15 mouse cellular contexts compared by ENCODE assay signal in genomic region chr11:97618368-97618767, GRCm38 (mm10). TPM values are rescaled to one million over a fixed set of nuclear protein-coding genes. Genes with fewer than 3 reads are reported as not detected.
A peak's percentile ranks its signal among the peaks of the same experiment; 100 is the strongest.
DNase-seq lines count a peak whose midpoint lies in the region; ATAC-seq and TF ChIP-seq lines count a peak whose summit lies in the region.
"Had no signal": no experiment of that assay in that cellular context is flagged by ENCODE, and none has a peak within 500 bp of the region (broad histone marks: within the 10 kb centered on the region; RNA-seq: fewer than 3 reads in every experiment).

No protein-coding gene starts in this region.

- no peak for TF ChIP-seq CTCF in kidney, adult 2 months (conservative IDR thresholded peaks at IDR 0.05; ENCODE audit: insufficient read depth, insufficient read length, low read depth, low read length)

- no peaks in the 10 kb centered on the region for H3K36me3 ChIP-seq in kidney, adult 2 months (ENCODE audit: control insufficient read depth, insufficient read depth, low read length)
- no peaks in the 10 kb centered on the region for H3K36me3 ChIP-seq in kidney, embryonic 14.5 days (ENCODE audit: control insufficient read depth, insufficient read depth, low read length)
- H3K36me3 ChIP-seq in ES-E14 (ENCODE audit: control insufficient read depth, insufficient read depth, low read length, poor library complexity, severe bottlenecking) = peaks cover 28% of the 10 kb centered on the region
- no peaks in the 10 kb centered on the region for H3K36me3 ChIP-seq in liver, embryonic 16.5 days (ENCODE audit: control insufficient read depth, insufficient read depth)
- H3K36me3 ChIP-seq in heart, embryonic 10.5 days = no peaks in the 10 kb centered on the region
- H3K36me3 ChIP-seq: heart, embryonic 13.5 days; liver, embryonic 13.5 days had no signal

- H3K27ac ChIP-seq in kidney, adult 2 months (ENCODE audit: insufficient read depth, low read depth, low read length) = peak overlapping the region; percentile 17; the same call in 1 of the 2 replicates
- no peak overlapping the region for H3K27ac ChIP-seq in kidney, embryonic 14.5 days (ENCODE audit: low read depth, low read length)
- H3K27ac ChIP-seq in ES-E14 (ENCODE audit: insufficient read depth, low read depth, low read length, poor library complexity, severe bottlenecking) = peak overlapping the region; percentile 58; the same call in 1 of the 2 replicates
- H3K27ac ChIP-seq in liver, embryonic 16.5 days (ENCODE audit: low read length) = no peak overlapping the region
- H3K27ac ChIP-seq in heart, embryonic 10.5 days = no peak overlapping the region
- H3K27ac ChIP-seq: forebrain, embryonic 13.5 days; heart, embryonic 13.5 days; liver, embryonic 13.5 days had no signal

- no peak overlapping the region for H3K4me2 ChIP-seq in kidney, embryonic 14.5 days (replicated peaks; ENCODE audit: low read depth, low read length)
- H3K4me2 ChIP-seq in liver, embryonic 16.5 days (ENCODE audit: low read depth, low read length) = no peak overlapping the region
- H3K4me2 ChIP-seq: forebrain, embryonic 13.5 days; heart, embryonic 13.5 days; liver, embryonic 13.5 days; midbrain, embryonic 11.5 days had no signal

- no peak for TF ChIP-seq POLR2A in kidney, adult 2 months (IDR thresholded peaks at IDR 0.05; ENCODE audit: low read depth, low read length)

- no peak for ATAC-seq in kidney, embryonic 14.5 days (ENCODE audit: low FRiP score, low TSS enrichment)
- 0 out of 2 replicates have a peak, but pooled peaks have one; percentile 5 for ATAC-seq in liver, embryonic 16.5 days (ENCODE audit: low read depth)
- no peak for ATAC-seq in megakaryocyte progenitor cell, adult 5-6 weeks (replicated peaks; ENCODE audit: poor library complexity)
- ATAC-seq: forebrain, embryonic 13.5 days had no signal

- 0 out of 2 replicates have a peak, but pooled peaks cover 5% of the 10 kb centered on the region for H3K4me1 ChIP-seq in kidney, adult 2 months (ENCODE audit: control insufficient read depth, insufficient read depth, low read length)
- H3K4me1 ChIP-seq in kidney, embryonic 14.5 days (ENCODE audit: control insufficient read depth, insufficient read depth, low read length) = no peaks in the 10 kb centered on the region
- peaks cover 0 to 12% of the 10 kb centered on the region in 2 experiments; a peak in 2 of 4 replicates for H3K4me1 ChIP-seq in ES-E14 (ENCODE audit: control insufficient read depth in 2 of 2, insufficient read depth in 2 of 2, low read length in 2 of 2, poor library complexity in 1 of 2)
- no peaks in the 10 kb centered on the region; the same call in 1 of the 2 replicates for H3K4me1 ChIP-seq in liver, embryonic 16.5 days (ENCODE audit: control insufficient read depth, low read depth, low read length)
- H3K4me1 ChIP-seq in heart, embryonic 10.5 days = no peaks in the 10 kb centered on the region
- H3K4me1 ChIP-seq: heart, embryonic 13.5 days had no signal

- 40% methylated on average over 11 of the region's 11 CpGs for WGBS in kidney, adult 2 months
- WGBS in kidney, embryonic 14.5 days = 35% methylated on average over 11 of the region's 11 CpGs
- WGBS in liver, embryonic 16.5 days (ENCODE audit: insufficient replicate concordance) = 33% methylated on average over 11 of the region's 11 CpGs
- WGBS in heart, embryonic 10.5 days = 46% methylated on average over 11 of the region's 11 CpGs

- no peak overlapping the region for H3K9ac ChIP-seq in kidney, embryonic 14.5 days (ENCODE audit: low read depth, low read length)
- H3K9ac ChIP-seq in ES-E14 (ENCODE audit: insufficient read depth, low read depth, low read length, poor library complexity, severe bottlenecking) = peak overlapping the region; percentile 55
- H3K9ac ChIP-seq in liver, embryonic 16.5 days (ENCODE audit: low read depth, low read length) = no peak overlapping the region
- H3K9ac ChIP-seq: forebrain, embryonic 13.5 days; heart, embryonic 13.5 days; liver, embryonic 13.5 days had no signal

- no peaks in the 10 kb centered on the region for H3K27me3 ChIP-seq in kidney, adult 2 months (replicated peaks; ENCODE audit: control insufficient read depth, insufficient read depth, low read length)
- H3K27me3 ChIP-seq in kidney, embryonic 14.5 days (ENCODE audit: control insufficient read depth, insufficient read depth, low read length) = peaks cover 13% of the 10 kb centered on the region
- peaks cover 5% of the 10 kb centered on the region for H3K27me3 ChIP-seq in liver, embryonic 16.5 days (ENCODE audit: control insufficient read depth, insufficient read depth, low read depth, low read length)
- H3K27me3 ChIP-seq in heart, embryonic 10.5 days (ENCODE audit: insufficient read depth, poor library complexity, severe bottlenecking) = peaks cover 45% of the 10 kb centered on the region

- in situ Hi-C loops in ES-E14 (cut with MboI; ENCODE audit: low sequenced_read_pairs in 2 of 2, unreplicated experiment in 2 of 2) = no loop called here

- H3K4me3 ChIP-seq in kidney, adult 2 months (ENCODE audit: insufficient read depth, low read depth, low read length) = no peak overlapping the region
- no peak overlapping the region for H3K4me3 ChIP-seq in kidney, embryonic 14.5 days (ENCODE audit: low read length)
- no peak overlapping the region; a peak in 1 of 4 replicates for H3K4me3 ChIP-seq in ES-E14 (ENCODE audit: insufficient read depth in 1 of 2, low read depth in 1 of 2, low read length in 2 of 2, poor library complexity in 1 of 2, severe bottlenecking in 1 of 2)
- no peak overlapping the region for H3K4me3 ChIP-seq in liver, embryonic 16.5 days (ENCODE audit: low read depth, low read length)
- H3K4me3 ChIP-seq in heart, embryonic 10.5 days = no peak overlapping the region
- H3K4me3 ChIP-seq: forebrain, embryonic 13.5 days; heart, embryonic 13.5 days; liver, embryonic 13.5 days had no signal

- no peaks in the 10 kb centered on the region for H3K9me3 ChIP-seq in kidney, embryonic 14.5 days (ENCODE audit: control insufficient read depth, low read length)
- no peaks in the 10 kb centered on the region for H3K9me3 ChIP-seq in ES-E14 (ENCODE audit: control insufficient read depth, insufficient read depth, low read depth, low read length)
- H3K9me3 ChIP-seq in liver, embryonic 16.5 days (replicated peaks; ENCODE audit: control insufficient read depth, low read length) = no peaks in the 10 kb centered on the region
- no peaks in the 10 kb centered on the region for H3K9me3 ChIP-seq in heart, embryonic 10.5 days
- H3K9me3 ChIP-seq: forebrain, embryonic 13.5 days; heart, embryonic 13.5 days; liver, embryonic 13.5 days had no signal

- DNase-seq in kidney, adult 2 months = peak; percentile 85
- no peak for DNase-seq in ES-E14 (ENCODE audit: low read depth, low spot score)
- peak; percentile 68 to 79 for DNase-seq in kidney, adult 8-10 months
- DNase-seq in heart, embryonic 10.5 days (ENCODE audit: low spot score) = no peak
- no peak for DNase-seq in thymus, postnatal 36 days
- DNase-seq: cerebellum, adult 9-10 months; heart, postnatal 4 days; liver, embryonic 13.5 days; lung, postnatal 36 days had no signal

TF ChIP-seq in ES-E14, 5 proteins besides CTCF, POLR2A, EP300 and RAD21:
- peak; percentile 64; the same call in 1 of the 2 replicates for TF ChIP-seq MAFK (IDR thresholded peaks at IDR 0.05; ENCODE audit: insufficient read depth, low read depth, low read length)
- TF ChIP-seq CHD2 (IDR thresholded peaks at IDR 0.05; ENCODE audit: low read depth, low read length) = no peak
TF ChIP-seq in ES-E14: peak in this region for 1.

RNA-seq across cellular contexts. Expression of gene Epop, which starts 11.1 kb away (rescaled TPM):
- polyA plus RNA-seq in kidney, adult 2 months (2012; rRNA removed) = 0.86 and 1.2 TPM in 2 replicates
- 6.3 and 6.9 TPM in 2 replicates for polyA plus RNA-seq in kidney, embryonic 14.5 days (2014; fragmentation: Nextera tagmentation; extraction: Ambion mirVana)
- total RNA-seq in ES-E14 (2012; rRNA removed) = 100 and 109 TPM in 2 replicates
- polyA plus RNA-seq in liver, embryonic 16.5 days (2015; fragmentation: Nextera tagmentation; extraction: Ambion mirVana) = 0.11 and 0.24 TPM in 2 replicates
- polyA plus RNA-seq in heart, embryonic 10.5 days (2016; fragmentation: Nextera tagmentation; extraction: Ambion mirVana) = 1.9 and 8.5 TPM in 2 replicates
- total RNA-seq in megakaryocyte progenitor cell, adult 5-6 weeks (2015) = 3.4 and 4.0 TPM in 2 replicates
- total RNA-seq in megakaryocyte progenitor cell, adult 5-6 weeks (2017) = 0.62 and 0.91 TPM in 2 replicates

RNA-seq across cellular contexts. Expression of gene Srcin1, which starts 42.4 kb away (rescaled TPM):
- polyA plus RNA-seq in kidney, adult 2 months (2012; rRNA removed) = 13.0 and 13.2 TPM in 2 replicates
- 0.97 and 1.1 TPM in 2 replicates for polyA plus RNA-seq in kidney, embryonic 14.5 days (2014; fragmentation: Nextera tagmentation; extraction: Ambion mirVana)
- total RNA-seq in ES-E14 (2012; rRNA removed) = 2.4 and 4.1 TPM in 2 replicates
- polyA plus RNA-seq in liver, embryonic 16.5 days (2015; fragmentation: Nextera tagmentation; extraction: Ambion mirVana) = not detected in 2 replicates
- polyA plus RNA-seq in heart, embryonic 10.5 days (2016; fragmentation: Nextera tagmentation; extraction: Ambion mirVana) = 0.05 and 0.14 TPM in 2 replicates
- 0.02 TPM in 1 of 2 replicates, not detected in the other for total RNA-seq in megakaryocyte progenitor cell, adult 5-6 weeks (2015)
- not detected in 2 replicates for total RNA-seq in megakaryocyte progenitor cell, adult 5-6 weeks (2017)
- polyA plus RNA-seq: liver, embryonic 13.5 days had no signal

RNA-seq across cellular contexts. Expression of gene Mllt6, which starts 44.8 kb away (rescaled TPM):
- 36.6 and 40.4 TPM in 2 replicates for polyA plus RNA-seq in kidney, adult 2 months (2012; rRNA removed)
- polyA plus RNA-seq in kidney, embryonic 14.5 days (2014; fragmentation: Nextera tagmentation; extraction: Ambion mirVana) = 5.7 and 10.0 TPM in 2 replicates
- 113 and 142 TPM in 2 replicates for total RNA-seq in ES-E14 (2012; rRNA removed)
- 0.16 and 0.21 TPM in 2 replicates for polyA plus RNA-seq in liver, embryonic 16.5 days (2015; fragmentation: Nextera tagmentation; extraction: Ambion mirVana)
- 1.7 and 2.2 TPM in 2 replicates for polyA plus RNA-seq in heart, embryonic 10.5 days (2016; fragmentation: Nextera tagmentation; extraction: Ambion mirVana)
- total RNA-seq in megakaryocyte progenitor cell, adult 5-6 weeks (2015) = 3.3 and 4.5 TPM in 2 replicates
- total RNA-seq in megakaryocyte progenitor cell, adult 5-6 weeks (2017) = 5.8 and 7.2 TPM in 2 replicates

Comparison
In these comparisons a context has a peak if more than half of its experiments do, and no peak if none do; other contexts are left out.
1. H3K27ac ChIP-seq: peak in kidney, adult 2 months (single experiment) and ES-E14 (single experiment); none in kidney, embryonic 14.5 days (single experiment), liver, embryonic 16.5 days (single experiment) and heart, embryonic 10.5 days (single experiment).
2. DNase-seq: peak in kidney, adult 2 months (single experiment) and kidney, adult 8-10 months (2 of 2); none in ES-E14 (single experiment), heart, embryonic 10.5 days (single experiment) and thymus, postnatal 36 days (0 of 2).